Mouse (Mus musculus): ENCODE measurements at regions not wholly inside any gene's neighbourhood (a gene's known extent, or its start where the extent isn't known, plus 50 kb on each side); places are given as distances from the start of the nearest gene placed in this dataset.

- H3K9ac ChIP-seq (ENCODE audit: insufficient read depth, low read depth, low read length, poor library complexity, severe bottlenecking): no peak overlapping the region
- TF ChIP-seq CHD2 (IDR thresholded peaks at IDR 0.05; ENCODE audit: low read depth, low read length): no peak
- no peak for TF ChIP-seq MAFK (IDR thresholded peaks at IDR 0.05; ENCODE audit: insufficient read depth, low read depth, low read length)
- TF ChIP-seq HCFC1 (IDR thresholded peaks at IDR 0.05; ENCODE audit: borderline replicate concordance, insufficient read depth, low read length): no peak
- no peak for TF ChIP-seq ZNF384 (IDR thresholded peaks at IDR 0.05; ENCODE audit: low read depth, low read length)
- no peak for TF ChIP-seq ZC3H11A (IDR thresholded peaks at IDR 0.05; ENCODE audit: borderline replicate concordance, low read depth, low read length)
- H3K36me3 ChIP-seq (ENCODE audit: control insufficient read depth, insufficient read depth, low read length, poor library complexity, severe bottlenecking): no peaks in the 10 kb centered on the region
- DNase-seq (ENCODE audit: low read depth, low spot score): no peak
- no peak overlapping the region for H3K4me3 ChIP-seq (ENCODE audit: insufficient read depth in 1 of 2, low read depth in 1 of 2, low read length in 2 of 2, poor library complexity in 1 of 2, severe bottlenecking in 1 of 2)
- no peaks in the 10 kb centered on the region for H3K9me3 ChIP-seq (ENCODE audit: control insufficient read depth, insufficient read depth, low read depth, low read length)
- in situ Hi-C loops (cut with MboI; ENCODE audit: low sequenced_read_pairs in 2 of 2, unreplicated experiment in 2 of 2): no loop called here
- no peaks in the 10 kb centered on the region for H3K4me1 ChIP-seq (ENCODE audit: control insufficient read depth in 2 of 2, insufficient read depth in 2 of 2, low read length in 2 of 2, poor library complexity in 1 of 2)
- H3K27ac ChIP-seq (ENCODE audit: insufficient read depth, low read depth, low read length, poor library complexity, severe bottlenecking): no peak overlapping the region
These were observed 104.8 kb upstream of the E030018B13Rik start for GRCm38 (mm10) chr7:63811816-63812215.

- no peaks in the 10 kb centered on the region for H3K36me3 ChIP-seq (ENCODE audit: control insufficient read depth, insufficient read depth, low read length, poor library complexity, severe bottlenecking)
- DNase-seq (ENCODE audit: low read depth, low spot score): no peak
- H3K4me3 ChIP-seq (ENCODE audit: insufficient read depth in 1 of 2, low read depth in 1 of 2, low read length in 2 of 2, poor library complexity in 1 of 2, severe bottlenecking in 1 of 2): no peak overlapping the region
- H3K9ac ChIP-seq (ENCODE audit: insufficient read depth, low read depth, low read length, poor library complexity, severe bottlenecking): no peak overlapping the region
- no peaks in the 10 kb centered on the region for H3K9me3 ChIP-seq (ENCODE audit: control insufficient read depth, insufficient read depth, low read depth, low read length)
- in situ Hi-C loops (cut with MboI; ENCODE audit: low sequenced_read_pairs in 2 of 2, unreplicated experiment in 2 of 2): no loop called here
- no peaks in the 10 kb centered on the region for H3K4me1 ChIP-seq (ENCODE audit: control insufficient read depth in 2 of 2, insufficient read depth in 2 of 2, low read length in 2 of 2, poor library complexity in 1 of 2)
- H3K27ac ChIP-seq (ENCODE audit: insufficient read depth, low read depth, low read length, poor library complexity, severe bottlenecking): no peak overlapping the region
- TF ChIP-seq HCFC1 (IDR thresholded peaks at IDR 0.05; ENCODE audit: borderline replicate concordance, insufficient read depth, low read length) (no peak), ZNF384 (IDR thresholded peaks at IDR 0.05; ENCODE audit: low read depth, low read length) (no peak), CHD2 (IDR thresholded peaks at IDR 0.05; ENCODE audit: low read depth, low read length) (no peak), MAFK (IDR thresholded peaks at IDR 0.05; ENCODE audit: insufficient read depth, low read depth, low read length) (no peak), ZC3H11A (IDR thresholded peaks at IDR 0.05; ENCODE audit: borderline replicate concordance, low read depth, low read length) (no peak)
These were observed 101.1 kb upstream of the E030018B13Rik start for GRCm38 (mm10) chr7:63815531-63815930.

GRCm38 (mm10) chr7:63816056-63816941 is 100.4 kb upstream of the E030018B13Rik start:
- DNase-seq (ENCODE audit: low read depth, low spot score): no peak
- Histone ChIP-seq H3K4me3 (ENCODE audit: insufficient read depth in 1 of 2, low read depth in 1 of 2, low read length in 2 of 2, poor library complexity in 1 of 2, severe bottlenecking in 1 of 2) (no peak overlapping the region), H3K4me1 (ENCODE audit: control insufficient read depth in 2 of 2, insufficient read depth in 2 of 2, low read length in 2 of 2, poor library complexity in 1 of 2) (no peaks in the 10 kb centered on the region), H3K27ac (ENCODE audit: insufficient read depth, low read depth, low read length, poor library complexity, severe bottlenecking) (no peak overlapping the region), H3K36me3 (ENCODE audit: control insufficient read depth, insufficient read depth, low read length, poor library complexity, severe bottlenecking) (no peaks in the 10 kb centered on the region), H3K9ac (ENCODE audit: insufficient read depth, low read depth, low read length, poor library complexity, severe bottlenecking) (no peak overlapping the region), H3K9me3 (ENCODE audit: control insufficient read depth, insufficient read depth, low read depth, low read length) (no peaks in the 10 kb centered on the region)
- in situ Hi-C loops (cut with MboI; ENCODE audit: low sequenced_read_pairs in 2 of 2, unreplicated experiment in 2 of 2): no loop called here
- TF ChIP-seq CHD2 (IDR thresholded peaks at IDR 0.05; ENCODE audit: low read depth, low read length): no peak
- no peak for TF ChIP-seq MAFK (IDR thresholded peaks at IDR 0.05; ENCODE audit: insufficient read depth, low read depth, low read length)
- TF ChIP-seq ZC3H11A (IDR thresholded peaks at IDR 0.05; ENCODE audit: borderline replicate concordance, low read depth, low read length): no peak
- no peak for TF ChIP-seq HCFC1 (IDR thresholded peaks at IDR 0.05; ENCODE audit: borderline replicate concordance, insufficient read depth, low read length)
- no peak for TF ChIP-seq ZNF384 (IDR thresholded peaks at IDR 0.05; ENCODE audit: low read depth, low read length)

- Histone ChIP-seq H3K36me3 (ENCODE audit: control insufficient read depth, insufficient read depth, low read length, poor library complexity, severe bottlenecking) (no peaks in the 10 kb centered on the region), H3K9ac (ENCODE audit: insufficient read depth, low read depth, low read length, poor library complexity, severe bottlenecking) (no peak overlapping the region), H3K4me3 (ENCODE audit: insufficient read depth in 1 of 2, low read depth in 1 of 2, low read length in 2 of 2, poor library complexity in 1 of 2, severe bottlenecking in 1 of 2) (no peak overlapping the region), H3K4me1 (ENCODE audit: control insufficient read depth in 2 of 2, insufficient read depth in 2 of 2, low read length in 2 of 2, poor library complexity in 1 of 2) (no peaks in the 10 kb centered on the region), H3K9me3 (ENCODE audit: control insufficient read depth, insufficient read depth, low read depth, low read length) (no peaks in the 10 kb centered on the region), H3K27ac (ENCODE audit: insufficient read depth, low read depth, low read length, poor library complexity, severe bottlenecking) (no peak overlapping the region)
- in situ Hi-C loops (cut with MboI; ENCODE audit: low sequenced_read_pairs in 2 of 2, unreplicated experiment in 2 of 2): no loop called here
- no peak for TF ChIP-seq HCFC1 (IDR thresholded peaks at IDR 0.05; ENCODE audit: borderline replicate concordance, insufficient read depth, low read length)
- no peak for TF ChIP-seq ZC3H11A (IDR thresholded peaks at IDR 0.05; ENCODE audit: borderline replicate concordance, low read depth, low read length)
- no peak for TF ChIP-seq ZNF384 (IDR thresholded peaks at IDR 0.05; ENCODE audit: low read depth, low read length)
- DNase-seq (ENCODE audit: low read depth, low spot score): no peak
These were observed 99.2 kb upstream of the E030018B13Rik start for GRCm38 (mm10) chr7:63817476-63817875.
